In genomic region chr7:3844951-3845350, GRCm38 (mm10) we compare ENCODE assay signal across 5 mouse cellular contexts. TPM values are rescaled to one million over a fixed set of nuclear protein-coding genes. Genes with fewer than 3 reads are reported as not detected.
"Had no signal": no experiment of that assay in that cellular context is flagged by ENCODE, and none has a peak within 500 bp of the region (broad histone marks: within the 10 kb centered on the region; RNA-seq: fewer than 3 reads in every experiment).

Gene Pira2, minus strand, starts transcription at chr7:3845051.

RNA-seq across cellular contexts. Expression of gene Pira2, which starts in this region (rescaled TPM):
- polyA plus RNA-seq: neural tube, embryonic 12.5 days; neural tube, embryonic 13.5 days; neural tube, embryonic 14.5 days; neural tube, embryonic 15.5 days; stomach, embryonic 14.5 days had no signal
